Mouse (Mus musculus): ENCODE measurements at regions not wholly inside any gene's neighbourhood (a gene's known extent, or its start where the extent isn't known, plus 50 kb on each side); places are given as distances from the start of the nearest gene placed in this dataset.
A peak's percentile ranks its signal among the peaks of the same experiment; 100 is the strongest.

- ATAC-seq = no peak
- WGBS = 57% methylated on average over 8 of the region's 8 CpGs
- no peaks in the 10 kb centered on the region for H3K9me3 ChIP-seq
- H3K4me3 ChIP-seq (replicated peaks) = no peak overlapping the region
- H3K27me3 ChIP-seq = no peaks in the 10 kb centered on the region
- H3K27ac ChIP-seq = no peak overlapping the region
- H3K4me1 ChIP-seq (replicated peaks) = no peaks in the 10 kb centered on the region
- H3K9ac ChIP-seq (replicated peaks) = no peak overlapping the region
- no peak overlapping the region for H3K4me2 ChIP-seq (replicated peaks)
- no peaks in the 10 kb centered on the region for H3K36me3 ChIP-seq
Observed at GRCm38 (mm10) chr11:39477136-39477535, 1217.9 kb downstream of the Mat2b start.

GRCm38 (mm10) chr11:39453329-39453952 lies 1241.6 kb downstream of the Mat2b start:
- H3K27ac ChIP-seq = no peak overlapping the region; the same call in 1 of the 2 replicates
- no peak overlapping the region for H3K4me3 ChIP-seq (replicated peaks)
- 68% methylated on average over 5 of the region's 5 CpGs for WGBS
- H3K9me3 ChIP-seq = no peaks in the 10 kb centered on the region
- H3K4me2 ChIP-seq (replicated peaks) = no peak overlapping the region
- H3K36me3 ChIP-seq = no peaks in the 10 kb centered on the region
- no peaks in the 10 kb centered on the region for H3K27me3 ChIP-seq
- 0 out of 2 replicates have a peak, but pooled peaks have one; percentile 14 for ATAC-seq
- H3K4me1 ChIP-seq (replicated peaks) = no peaks in the 10 kb centered on the region
- no peak overlapping the region for H3K9ac ChIP-seq (replicated peaks)

- 78% methylated on average over 2 of the region's 2 CpGs for whole genome bisulfite sequencing
- H3K4me3 ChIP-seq (replicated peaks) = no peak overlapping the region
- no peak for ATAC-seq
- H3K27me3 ChIP-seq = no peaks in the 10 kb centered on the region
- H3K36me3 ChIP-seq = no peaks in the 10 kb centered on the region
- H3K27ac ChIP-seq = no peak overlapping the region
- H3K4me2 ChIP-seq (replicated peaks) = no peak overlapping the region
- no peaks in the 10 kb centered on the region for H3K4me1 ChIP-seq (replicated peaks)
- H3K9ac ChIP-seq (replicated peaks) = no peak overlapping the region
- H3K9me3 ChIP-seq = no peaks in the 10 kb centered on the region
Observed at GRCm38 (mm10) chr11:39446374-39446773, 1248.6 kb downstream of the Mat2b start.

- no peak for ATAC-seq
- no peak overlapping the region for H3K4me3 ChIP-seq (replicated peaks)
- H3K9ac ChIP-seq (replicated peaks) = no peak overlapping the region
- H3K9me3 ChIP-seq = no peaks in the 10 kb centered on the region
- H3K27me3 ChIP-seq = no peaks in the 10 kb centered on the region
- H3K36me3 ChIP-seq = no peaks in the 10 kb centered on the region
- H3K4me1 ChIP-seq (replicated peaks) = peaks cover 8% of the 10 kb centered on the region; the same call in 1 of the 2 replicates
- peak overlapping the region; percentile 26; the same call in 1 of the 2 replicates for H3K27ac ChIP-seq
- 40% methylated on average over 2 of the region's 2 CpGs for WGBS
- no peak overlapping the region for H3K4me2 ChIP-seq (replicated peaks)
Observed at GRCm38 (mm10) chr11:39411691-39412090, 1283.3 kb downstream of the Mat2b start.

- Histone ChIP-seq H3K27me3 (no peaks in the 10 kb centered on the region), H3K36me3 (no peaks in the 10 kb centered on the region), H3K4me1 (replicated peaks) (peaks cover 8% of the 10 kb centered on the region; the same call in 1 of the 2 replicates), H3K27ac (no peak overlapping the region), H3K4me2 (replicated peaks) (no peak overlapping the region), H3K4me3 (replicated peaks) (no peak overlapping the region), H3K9me3 (no peaks in the 10 kb centered on the region), H3K9ac (replicated peaks) (no peak overlapping the region)
- 80% methylated on average over 2 of the region's 2 CpGs for WGBS
- ATAC-seq = no peak
Observed at GRCm38 (mm10) chr11:39411182-39411581, 1283.8 kb downstream of the Mat2b start.

- Histone ChIP-seq H3K27me3 (no peaks in the 10 kb centered on the region), H3K4me2 (replicated peaks) (no peak overlapping the region), H3K27ac (no peak overlapping the region), H3K4me3 (replicated peaks) (no peak overlapping the region), H3K9me3 (no peaks in the 10 kb centered on the region), H3K9ac (replicated peaks) (no peak overlapping the region), H3K4me1 (replicated peaks) (no peaks in the 10 kb centered on the region), H3K36me3 (no peaks in the 10 kb centered on the region)
- no peak for ATAC-seq
Observed at GRCm38 (mm10) chr11:39364827-39365226, 1330.2 kb downstream of the Mat2b start.

- WGBS = 53% methylated on average over 1 of the region's 1 CpGs
- Histone ChIP-seq H3K27me3 (no peaks in the 10 kb centered on the region), H3K27ac (no peak overlapping the region), H3K4me2 (replicated peaks) (no peak overlapping the region), H3K9ac (replicated peaks) (no peak overlapping the region), H3K9me3 (no peaks in the 10 kb centered on the region), H3K36me3 (no peaks in the 10 kb centered on the region), H3K4me3 (replicated peaks) (no peak overlapping the region), H3K4me1 (replicated peaks) (no peaks in the 10 kb centered on the region)
- ATAC-seq = no peak
Observed at GRCm38 (mm10) chr11:39350616-39351015, 1344.4 kb downstream of the Mat2b start.

All from midbrain, embryonic 13.5 days (tissue).